Mouse (Mus musculus) myocyte (in vitro differentiated cells): ENCODE data around the gene Aff1.

Source experiments
- CEBPB ChIP-seq: IDR thresholded peaks from 2 replicates; pipeline ENCODE4 v1.6.1; 2011; ENCODE audit warnings: mild to moderate bottlenecking, moderate library complexity; ENCODE audit not compliant: poor library complexity, insufficient read depth, severe bottlenecking
- E2F4 ChIP-seq: IDR thresholded peaks from one replicate; pipeline ENCODE4 v1.6.1; 2011; ENCODE audit warnings: mild to moderate bottlenecking, control low read depth, moderate library complexity; ENCODE audit not compliant: insufficient read depth
- MAX ChIP-seq: IDR thresholded peaks from one replicate; pipeline ENCODE4 v1.6.1; 2011; ENCODE audit warnings: low read depth, mild to moderate bottlenecking, control low read depth
- MYOD1 ChIP-seq, 3 experiments: IDR thresholded peaks; one replicate each; pipeline ENCODE4 v1.6.1; 2011; ENCODE audit warnings: control low read depth in 2 of 3, low read depth in 2 of 3, mild to moderate bottlenecking in 2 of 3, moderate library complexity in 1 of 3; ENCODE audit not compliant: insufficient read length in 2 of 3, control insufficient read depth in 1 of 3
- MYOG ChIP-seq, 3 experiments: IDR thresholded peaks; one replicate each; pipeline ENCODE4 v1.6.1; 2011; ENCODE audit warnings: control low read depth in 2 of 3, low read depth in 2 of 3, mild to moderate bottlenecking in 2 of 3; ENCODE audit not compliant: insufficient read length in 2 of 3, control insufficient read depth in 1 of 3, insufficient read depth in 1 of 3
- POLR2A ChIP-seq: IDR thresholded peaks from one replicate; pipeline ENCODE4 v1.6.1; 2011; ENCODE audit warnings: low read depth, mild to moderate bottlenecking, control low read depth, moderate library complexity; ENCODE audit not compliant: insufficient read length
- POLR2AphosphoS2 ChIP-seq: IDR thresholded peaks from one replicate; pipeline ENCODE4 v1.6.1; 2011; ENCODE audit warnings: low read depth, control low read depth; ENCODE audit not compliant: insufficient read length
- SRF ChIP-seq: IDR thresholded peaks from one replicate; pipeline ENCODE4 v1.6.1; 2011; ENCODE audit warnings: low read depth; ENCODE audit not compliant: control insufficient read depth, insufficient read length
- TCF12 ChIP-seq: IDR thresholded peaks from one replicate; pipeline ENCODE4 v1.6.1; 2011; ENCODE audit warnings: mild to moderate bottlenecking, control low read depth; ENCODE audit not compliant: poor library complexity, insufficient read depth, severe bottlenecking
- TCF3 ChIP-seq: IDR thresholded peaks from one replicate; pipeline ENCODE4 v1.6.1; 2011; ENCODE audit warnings: low read depth, control low read depth; ENCODE audit not compliant: insufficient read length
- USF1 ChIP-seq: IDR thresholded peaks from one replicate; pipeline ENCODE4 v1.6.1; 2011; ENCODE audit warnings: low read depth, mild to moderate bottlenecking, control low read depth, moderate library complexity

DNA sequence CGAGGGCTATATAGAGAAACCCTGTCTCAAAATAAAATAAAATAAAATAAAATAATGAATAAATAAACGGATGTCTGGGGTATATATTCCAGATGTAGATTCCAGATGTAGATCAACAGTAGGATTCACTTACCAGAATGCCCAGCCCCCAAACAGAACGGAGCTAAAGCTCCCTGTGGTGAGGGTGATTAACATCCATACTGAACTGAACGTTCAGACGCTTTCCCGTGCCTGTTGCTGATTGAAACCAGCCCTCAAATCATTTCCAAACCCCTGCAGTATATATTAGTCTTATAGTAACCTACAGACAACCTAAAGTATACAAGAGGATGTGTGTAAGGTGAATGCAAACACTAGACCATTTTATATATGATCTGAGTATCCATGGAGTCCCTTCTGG is 17.7 kb upstream of the Aff1 start:
- TF ChIP-seq POLR2A (no peak), POLR2AphosphoS2 (no peak), MAX (no peak), CEBPB (no peak), USF1 (no peak), MYOG (IDR thresholded peaks at IDR 0.05; ENCODE audit: control insufficient read depth in 1 of 3, insufficient read depth in 1 of 3, insufficient read length in 2 of 3, low read depth in 2 of 3) (no peak), E2F4 (no peak), TCF3 (no peak), SRF (no peak), TCF12 (no peak), MYOD1 (IDR thresholded peaks at IDR 0.05; ENCODE audit: control insufficient read depth in 1 of 3, insufficient read length in 2 of 3, low read depth in 2 of 3) (no peak)
